Mouse (Mus musculus): ENCODE measurements around the gene Kcnk3. TPM values are rescaled to one million over a fixed set of nuclear protein-coding genes. Genes with fewer than 3 reads are reported as not detected.

Kcnk3 gene
- polyA plus RNA-seq, 2 experiments = 0.07 to 0.11 TPM

DNA sequence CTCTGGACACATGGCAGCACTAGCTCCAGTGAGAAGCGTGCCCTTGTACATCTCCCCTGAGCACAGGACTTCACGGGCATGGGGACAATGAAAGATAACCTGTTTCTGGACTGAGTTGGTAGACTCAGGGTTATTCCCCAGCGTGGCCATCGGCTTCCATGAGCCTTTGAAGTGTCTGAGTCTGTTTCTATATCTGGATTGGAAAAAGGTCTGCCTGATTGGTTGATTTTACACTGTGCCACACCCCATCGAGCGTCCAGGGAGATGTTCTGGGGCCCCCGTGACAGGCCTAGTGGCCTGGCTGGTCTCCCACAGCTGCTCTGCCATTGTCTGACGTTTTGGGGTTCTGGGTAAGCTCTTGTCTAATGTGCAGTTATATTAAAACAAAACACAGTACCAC lies 67.1 kb downstream of the Kcnk3 start:
- H3K27ac ChIP-seq = no peak overlapping the region
- H3K36me3 ChIP-seq (replicated peaks; ENCODE audit: control insufficient read depth, insufficient read depth, low read depth) = no peaks in the 10 kb centered on the region; the same call in none of the 2 replicates
- H3K27me3 ChIP-seq (ENCODE audit: control insufficient read depth, insufficient read depth, low read length) = no peaks in the 10 kb centered on the region
- DNase-seq (ENCODE audit: low read depth in 3 of 3, low spot score in 3 of 3) (no peak), ATAC-seq (ENCODE audit: insufficient read depth) (no peak)
- no peak overlapping the region for H3K4me3 ChIP-seq (ENCODE audit: insufficient read depth in 1 of 2, low read depth in 2 of 2, low read length in 2 of 2)
- H3K4me1 ChIP-seq (replicated peaks; ENCODE audit: control insufficient read depth in 2 of 2, insufficient read depth in 2 of 2, low read length in 1 of 2) = peaks cover 0 to under 1% of the 10 kb centered on the region in 2 experiments; a peak in 2 of 4 replicates
- H3K4me2 ChIP-seq (ENCODE audit: low read depth) = no peak overlapping the region
- no peaks in the 10 kb centered on the region for H3K9me3 ChIP-seq (ENCODE audit: control insufficient read depth, low read length)
- whole genome bisulfite sequencing (ENCODE audit: insufficient replicate concordance) = 63% methylated on average over 8 of the region's 8 CpGs
- H3K9ac ChIP-seq (replicated peaks) = no peak overlapping the region
- TF ChIP-seq EP300 (IDR thresholded peaks at IDR 0.05; ENCODE audit: low read depth) = no peak
- no peak for TF ChIP-seq CTCF (IDR thresholded peaks at IDR 0.05; ENCODE audit: low read depth)

DNA sequence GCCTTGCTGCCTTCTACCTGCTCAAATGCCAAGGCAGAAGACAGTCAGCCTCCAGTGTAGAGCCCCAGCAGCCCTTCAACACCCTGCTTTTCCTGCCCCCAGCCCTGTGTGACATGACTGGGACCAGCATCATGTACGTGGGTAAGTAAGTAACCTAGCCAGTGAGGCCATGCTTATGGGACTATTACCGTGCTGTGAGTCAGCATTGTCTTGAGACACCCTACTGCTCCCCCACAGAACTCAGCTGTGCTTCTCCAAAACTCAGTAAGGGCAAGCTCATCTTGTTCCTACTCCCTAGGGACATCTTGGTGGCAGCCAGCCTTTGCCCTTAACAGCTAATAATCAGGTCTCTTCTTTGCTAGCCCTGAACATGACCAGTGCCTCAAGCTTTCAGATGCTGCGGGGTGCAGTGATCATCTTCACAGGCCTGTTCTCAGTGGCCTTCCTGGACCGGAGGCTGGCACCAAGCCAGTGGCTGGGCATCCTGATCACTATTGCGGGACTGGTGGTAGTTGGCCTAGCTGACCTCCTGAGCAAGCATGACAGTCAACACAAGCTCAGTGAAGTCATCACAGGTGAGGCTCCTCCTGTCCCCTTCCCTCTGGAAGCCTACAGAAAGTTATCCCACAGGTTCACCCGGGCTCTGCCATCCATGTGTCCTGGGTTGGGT lies 67.7 kb downstream of the Kcnk3 start:
- ATAC-seq (ENCODE audit: insufficient read depth) (no peak), DNase-seq (ENCODE audit: low read depth in 3 of 3, low spot score in 3 of 3) (no peak)
- Histone ChIP-seq H3K4me3 (ENCODE audit: insufficient read depth in 1 of 2, low read depth in 2 of 2, low read length in 2 of 2) (no peak overlapping the region), H3K4me1 (replicated peaks; ENCODE audit: control insufficient read depth in 2 of 2, insufficient read depth in 2 of 2, low read length in 1 of 2) (no peaks in the 10 kb centered on the region), H3K27ac (no peak overlapping the region), H3K36me3 (replicated peaks; ENCODE audit: control insufficient read depth, insufficient read depth, low read depth) (no peaks in the 10 kb centered on the region; the same call in none of the 2 replicates), H3K9me3 (ENCODE audit: control insufficient read depth, low read length) (no peaks in the 10 kb centered on the region), H3K9ac (replicated peaks) (no peak overlapping the region), H3K27me3 (ENCODE audit: control insufficient read depth, insufficient read depth, low read length) (no peaks in the 10 kb centered on the region), H3K4me2 (ENCODE audit: low read depth) (no peak overlapping the region)
- 70% methylated on average over 6 of the region's 6 CpGs for WGBS (ENCODE audit: insufficient replicate concordance)
- TF ChIP-seq CTCF (IDR thresholded peaks at IDR 0.05; ENCODE audit: low read depth) (no peak), EP300 (IDR thresholded peaks at IDR 0.05; ENCODE audit: low read depth) (no peak)

GRCm38 (mm10) chr5:30659042-30659441 lies 71.1 kb downstream of the Kcnk3 start:
- H3K9me3 ChIP-seq (ENCODE audit: control insufficient read depth, low read length) = no peaks in the 10 kb centered on the region
- H3K9ac ChIP-seq (replicated peaks) = no peak overlapping the region
- H3K4me2 ChIP-seq (ENCODE audit: low read depth) = no peak overlapping the region
- H3K27ac ChIP-seq = no peak overlapping the region
- no peaks in the 10 kb centered on the region for H3K27me3 ChIP-seq (ENCODE audit: control insufficient read depth, insufficient read depth, low read length)
- no peaks in the 10 kb centered on the region; the same call in 1 of the 2 replicates for H3K36me3 ChIP-seq (replicated peaks; ENCODE audit: control insufficient read depth, insufficient read depth, low read depth)
- 67% methylated on average over 4 of the region's 4 CpGs for WGBS (ENCODE audit: insufficient replicate concordance)
- ATAC-seq (ENCODE audit: insufficient read depth) (no peak), DNase-seq (ENCODE audit: low read depth in 3 of 3, low spot score in 3 of 3) (no peak)
- no peak for TF ChIP-seq EP300 (IDR thresholded peaks at IDR 0.05; ENCODE audit: low read depth)
- TF ChIP-seq CTCF (IDR thresholded peaks at IDR 0.05; ENCODE audit: low read depth) = no peak
- H3K4me3 ChIP-seq (ENCODE audit: insufficient read depth in 1 of 2, low read depth in 2 of 2, low read length in 2 of 2) = no peak overlapping the region
- no peaks in the 10 kb centered on the region for H3K4me1 ChIP-seq (replicated peaks; ENCODE audit: control insufficient read depth in 2 of 2, insufficient read depth in 2 of 2, low read length in 1 of 2)

DNA sequence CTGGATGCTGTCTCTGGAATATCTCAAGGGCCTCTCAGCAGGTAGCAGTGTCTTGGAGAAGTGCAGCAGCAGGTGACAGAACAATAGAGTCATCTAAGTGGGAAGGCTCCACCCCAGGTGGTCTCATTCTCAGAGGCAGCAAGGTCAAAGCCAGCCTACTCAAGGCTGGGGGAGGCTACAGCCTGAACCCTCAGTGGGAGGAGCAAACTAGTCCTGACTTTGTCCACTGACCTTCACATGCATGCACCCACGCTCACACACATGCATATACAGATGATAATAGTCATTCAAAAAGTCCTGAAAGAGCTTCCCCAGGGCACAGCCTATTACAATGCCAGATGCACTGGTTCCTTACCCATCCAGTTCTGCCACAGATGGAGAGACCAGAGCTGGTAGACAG lies 72.3 kb downstream of the Kcnk3 start:
- Histone ChIP-seq H3K27me3 (ENCODE audit: control insufficient read depth, insufficient read depth, low read length) (no peaks in the 10 kb centered on the region), H3K9ac (replicated peaks) (no peak overlapping the region), H3K27ac (no peak overlapping the region), H3K4me1 (replicated peaks; ENCODE audit: control insufficient read depth in 2 of 2, insufficient read depth in 2 of 2, low read length in 1 of 2) (0 out of 4 replicates have a peak, but pooled peaks cover 0 to under 1% of the 10 kb centered on the region in 2 experiments), H3K4me3 (ENCODE audit: insufficient read depth in 1 of 2, low read depth in 2 of 2, low read length in 2 of 2) (no peak overlapping the region), H3K4me2 (ENCODE audit: low read depth) (no peak overlapping the region), H3K36me3 (replicated peaks; ENCODE audit: control insufficient read depth, insufficient read depth, low read depth) (no peaks in the 10 kb centered on the region; the same call in 1 of the 2 replicates), H3K9me3 (ENCODE audit: control insufficient read depth, low read length) (no peaks in the 10 kb centered on the region)
- 56% methylated on average over 1 of the region's 1 CpGs for WGBS (ENCODE audit: insufficient replicate concordance)
- no peak for TF ChIP-seq CTCF (IDR thresholded peaks at IDR 0.05; ENCODE audit: low read depth)
- TF ChIP-seq EP300 (IDR thresholded peaks at IDR 0.05; ENCODE audit: low read depth) = no peak
- DNase-seq (ENCODE audit: low read depth in 3 of 3, low spot score in 3 of 3) (no peak), ATAC-seq (ENCODE audit: insufficient read depth) (no peak)

DNA sequence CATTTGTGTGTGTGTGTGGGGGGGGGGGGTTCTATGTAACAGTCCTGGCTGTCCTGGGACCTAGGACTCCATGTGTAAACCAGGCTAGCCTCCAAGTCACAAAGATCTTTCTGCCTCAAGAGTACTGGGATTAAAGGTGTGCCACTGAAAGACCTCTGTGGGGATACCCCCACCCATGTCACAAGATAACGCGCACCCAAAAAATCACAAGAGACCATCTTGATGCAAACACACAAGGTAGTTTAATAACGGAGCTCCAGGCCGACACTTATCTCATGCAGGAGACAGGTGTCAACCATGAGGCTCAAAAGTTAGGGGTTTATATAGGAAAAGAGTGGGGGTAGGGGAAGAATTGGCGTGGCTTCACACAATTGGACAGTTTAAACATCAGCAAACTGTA lies 72.8 kb downstream of the Kcnk3 start:
- DNase-seq (ENCODE audit: low read depth in 3 of 3, low spot score in 3 of 3) (no peak), ATAC-seq (ENCODE audit: insufficient read depth) (no peak)
- 87% methylated on average over 5 of the region's 5 CpGs for WGBS (ENCODE audit: insufficient replicate concordance)
- H3K4me2 ChIP-seq (ENCODE audit: low read depth) = no peak overlapping the region
- H3K4me3 ChIP-seq (ENCODE audit: insufficient read depth in 1 of 2, low read depth in 2 of 2, low read length in 2 of 2) = no peak overlapping the region
- no peaks in the 10 kb centered on the region; the same call in 1 of the 2 replicates for H3K36me3 ChIP-seq (replicated peaks; ENCODE audit: control insufficient read depth, insufficient read depth, low read depth)
- H3K9ac ChIP-seq (replicated peaks) = no peak overlapping the region
- peaks cover 1 to 3% of the 10 kb centered on the region in 2 experiments for H3K4me1 ChIP-seq (replicated peaks; ENCODE audit: control insufficient read depth in 2 of 2, insufficient read depth in 2 of 2, low read length in 1 of 2)
- no peak overlapping the region for H3K27ac ChIP-seq
- H3K9me3 ChIP-seq (ENCODE audit: control insufficient read depth, low read length) = no peaks in the 10 kb centered on the region
- H3K27me3 ChIP-seq (ENCODE audit: control insufficient read depth, insufficient read depth, low read length) = no peaks in the 10 kb centered on the region
- TF ChIP-seq CTCF (IDR thresholded peaks at IDR 0.05; ENCODE audit: low read depth) (no peak), EP300 (IDR thresholded peaks at IDR 0.05; ENCODE audit: low read depth) (no peak)
